Mouse (Mus musculus) spleen, embryonic (tissue): Measurements from ENCODE around the gene Tmem189.

Source experiments
- CTCF ChIA-PET: fragments of 350-600 bp; sonication (Branson Sonifier 250); formaldehyde crosslinking; loops from one replicate; lab custom pipeline; 2022; lab: Charles Lee

Gene Tmem189

DNA sequence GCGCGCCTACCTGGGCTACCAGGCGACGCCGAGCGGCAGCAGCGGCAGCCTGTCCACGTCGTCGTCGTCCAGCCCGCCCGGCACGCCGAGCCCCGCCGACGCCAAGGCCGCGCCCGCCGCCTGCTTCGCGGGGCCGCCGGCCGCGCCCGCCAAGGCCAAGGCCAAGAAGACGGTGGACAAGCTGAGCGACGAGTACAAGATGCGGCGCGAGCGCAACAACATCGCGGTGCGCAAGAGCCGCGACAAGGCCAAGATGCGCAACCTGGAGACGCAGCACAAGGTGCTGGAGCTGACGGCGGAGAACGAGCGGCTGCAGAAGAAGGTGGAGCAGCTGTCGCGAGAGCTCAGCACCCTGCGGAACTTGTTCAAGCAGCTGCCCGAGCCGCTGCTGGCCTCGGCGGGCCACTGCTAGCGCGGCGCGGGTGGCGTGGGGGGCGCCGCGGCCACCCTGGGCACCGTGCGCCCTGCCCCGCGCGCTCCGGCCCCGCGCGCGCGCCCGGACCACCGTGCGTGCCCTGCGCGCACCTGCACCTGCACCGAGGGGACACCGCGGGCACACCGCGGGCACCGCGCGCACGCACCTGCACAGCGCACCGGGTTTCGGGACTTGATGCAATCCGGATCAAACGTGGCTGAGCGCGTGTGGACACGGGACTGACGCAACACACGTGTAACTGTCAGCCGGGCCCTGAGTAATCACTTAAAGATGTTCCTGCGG, at the start of gene Tmem189:
Tmem189 (minus strand) TSS at position 322 of the 718 bp plus-strand sequence.
- CTCF ChIA-PET = interaction anchor here (1.1 kb wide), 1 partner anchor 17 kb away, joined by 3 read pairs; no protein-coding TSS in a partner anchor

- CTCF ChIA-PET = no interaction called here
Measured at GRCm38 (mm10) chr2:167739030-167739429, 49.4 kb upstream of the Tmem189 start.

DNA sequence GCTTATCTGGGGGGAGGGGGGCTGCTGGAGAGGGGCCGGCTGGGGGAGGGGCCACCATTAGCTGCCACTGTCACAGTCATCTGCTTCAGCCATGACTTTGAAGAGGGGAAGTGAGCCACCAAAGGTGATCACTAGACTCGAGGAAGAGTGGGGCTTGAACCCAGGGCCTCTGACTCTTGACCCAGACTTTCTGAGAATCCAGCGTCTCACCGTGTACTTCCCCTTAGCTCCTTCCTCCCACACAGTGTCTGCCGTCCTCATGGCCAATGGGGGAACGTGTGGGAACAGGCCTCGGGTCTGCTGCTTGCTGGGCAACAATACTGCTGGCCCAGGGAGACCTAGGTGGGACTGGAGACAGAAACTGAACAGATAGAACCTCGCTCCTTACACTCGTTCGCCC, 45.2 kb upstream of the Tmem189 start:
- CTCF ChIA-PET = interaction anchor here (0.7 kb wide), 1 partner anchor 37 kb away, joined by 3 read pairs; no protein-coding TSS in a partner anchor

- CTCF ChIA-PET = no interaction called here
Measured at GRCm38 (mm10) chr2:167731149-167731548, 41.5 kb upstream of the Tmem189 start.

DNA sequence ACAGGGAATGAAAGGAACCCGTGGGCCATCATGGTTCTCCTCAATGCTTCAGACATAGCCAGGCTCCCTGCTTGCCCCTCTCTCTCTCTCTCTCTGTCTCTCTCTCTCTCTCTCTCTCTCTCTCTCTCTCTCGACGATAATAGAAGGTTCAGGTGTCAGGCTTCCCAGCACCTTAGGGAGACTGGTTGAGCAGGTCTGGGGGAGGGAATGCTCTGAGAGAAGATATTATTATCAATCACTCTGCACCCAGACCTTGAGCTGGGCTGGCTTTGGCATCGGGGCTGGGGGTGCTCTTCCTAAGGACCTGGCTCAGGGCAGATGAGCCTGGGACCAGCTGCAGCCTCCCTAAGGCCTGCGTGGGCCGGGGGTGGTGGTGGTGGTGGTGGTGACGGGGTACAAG, 40.4 kb upstream of the Tmem189 start:
- CTCF ChIA-PET = no interaction called here

DNA sequence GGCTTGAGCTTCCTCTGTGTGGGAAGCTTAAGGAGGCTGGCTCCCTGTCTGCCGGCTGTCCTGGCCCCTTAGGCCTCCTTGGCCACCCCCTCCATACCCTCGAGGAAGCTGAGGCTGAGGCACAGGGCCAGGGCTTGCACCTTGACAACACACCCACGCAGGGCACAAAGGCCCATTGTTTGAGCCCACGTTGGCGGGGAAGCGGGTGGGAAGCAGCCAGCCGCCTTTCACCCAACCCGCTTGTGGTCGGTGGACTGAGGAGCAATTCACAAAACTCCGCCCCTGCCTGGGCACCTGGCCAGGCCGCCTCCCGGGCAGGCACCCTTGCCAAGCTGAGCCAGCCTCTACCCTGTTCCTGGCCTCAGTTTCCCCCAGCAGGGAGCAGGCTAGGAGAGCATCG, 37.5 kb upstream of the Tmem189 start:
- CTCF ChIA-PET = interaction anchor here (0.6 kb wide), 1 partner anchor 272 kb away, joined by 3 read pairs; no protein-coding TSS in a partner anchor

DNA sequence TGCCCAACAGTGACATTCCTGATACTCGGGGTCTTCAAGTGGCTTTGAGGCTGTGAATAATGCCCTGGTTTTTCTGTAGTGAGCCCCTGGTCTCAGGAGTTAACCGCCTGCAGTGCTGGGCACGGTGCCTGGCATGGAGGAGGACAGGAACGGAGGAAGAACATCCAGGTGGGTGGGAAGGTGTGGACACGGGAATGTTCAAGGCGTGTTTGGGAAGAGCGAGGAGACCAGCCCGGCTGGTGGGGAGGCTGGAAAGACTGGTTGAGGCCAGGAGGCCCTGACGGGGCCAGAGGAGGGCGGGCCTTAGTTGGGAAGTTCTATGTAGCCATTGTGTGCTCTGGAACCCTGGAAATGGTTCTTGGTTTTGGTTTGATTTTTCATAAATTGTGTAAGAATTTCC, 36.3 kb upstream of the Tmem189 start:
- CTCF ChIA-PET = no interaction called here

- CTCF ChIA-PET = no interaction called here
Measured at GRCm38 (mm10) chr2:167723589-167724206, 34.1 kb upstream of the Tmem189 start.

DNA sequence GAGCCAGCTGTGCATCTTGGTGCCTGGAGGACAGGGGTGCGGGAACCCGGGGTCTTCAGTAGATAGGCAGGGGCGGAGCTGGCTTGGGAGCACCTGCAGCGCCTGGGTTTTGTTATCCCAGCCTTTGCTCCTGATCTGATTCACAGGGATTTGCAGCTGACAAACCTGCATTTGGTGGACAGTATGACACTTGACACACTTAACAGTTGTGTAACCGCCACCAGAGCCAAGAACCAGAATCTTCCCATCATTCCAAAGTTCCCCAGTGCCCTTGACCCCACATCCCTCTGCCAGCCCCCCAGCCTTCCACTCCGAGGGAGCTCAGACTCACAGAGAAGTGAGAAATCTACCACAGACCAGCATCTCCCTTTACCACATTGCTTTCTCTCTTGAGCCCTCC, 32.9 kb upstream of the Tmem189 start:
- CTCF ChIA-PET = no interaction called here

DNA sequence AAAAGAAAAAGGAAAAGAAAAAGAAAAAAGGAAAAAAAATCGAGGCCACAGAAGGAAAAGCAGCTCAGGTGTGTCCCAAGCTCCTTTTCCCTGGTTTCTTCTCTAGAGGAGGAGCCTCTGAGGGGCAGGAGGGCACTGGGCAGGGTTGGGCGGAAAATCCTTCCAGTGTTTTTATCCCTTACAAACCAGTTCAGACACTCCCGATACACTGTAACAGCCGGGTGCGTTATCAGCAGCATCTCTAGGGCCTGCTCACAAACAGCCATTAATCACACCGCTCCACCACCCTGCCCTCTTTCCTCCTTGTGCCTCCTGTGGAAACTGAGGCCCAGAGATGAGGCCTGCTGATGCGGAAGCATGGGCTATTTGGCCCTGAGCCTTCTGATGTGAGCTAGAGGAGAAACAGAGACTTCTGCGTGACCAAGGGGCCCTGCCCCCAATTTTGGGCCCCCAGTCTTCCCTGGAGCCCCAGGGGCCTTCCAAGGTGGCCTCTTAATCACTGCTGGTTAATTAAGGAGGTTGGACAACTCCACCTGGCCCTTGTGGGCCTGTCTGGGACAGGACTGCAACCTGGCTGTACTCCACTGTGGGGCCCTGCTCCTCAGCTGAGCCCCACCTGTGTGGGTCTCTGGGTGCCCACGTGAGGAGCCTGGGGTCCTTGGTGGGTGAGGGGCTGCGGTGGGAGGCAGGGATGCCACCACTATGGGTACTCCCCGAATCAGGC, 31.7 kb upstream of the Tmem189 start:
- CTCF ChIA-PET = no interaction called here

GRCm38 (mm10) chr2:167719520-167719919, 29.9 kb upstream of the Tmem189 start:
- CTCF ChIA-PET = no interaction called here

DNA sequence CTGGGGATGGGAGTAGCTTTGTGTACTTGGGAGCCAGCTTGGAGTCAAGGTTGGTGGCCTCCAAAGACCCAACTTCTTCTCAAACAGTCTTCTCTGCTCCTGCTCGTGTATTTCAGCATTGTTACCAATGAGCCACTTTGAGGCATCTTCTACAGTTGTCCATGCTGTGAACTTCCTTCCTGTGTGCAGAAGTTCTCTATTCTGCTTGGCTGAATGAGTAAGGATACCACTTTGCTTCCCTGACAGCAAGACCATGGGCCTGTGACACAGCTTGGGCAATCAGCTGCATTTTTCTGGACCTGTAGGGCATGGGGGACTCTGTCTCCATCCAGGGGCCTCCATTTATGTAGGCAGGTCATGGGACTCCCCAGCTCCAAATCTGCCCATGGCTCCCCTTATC, 27.6 kb upstream of the Tmem189 start:
- CTCF ChIA-PET = no interaction called here

- CTCF ChIA-PET = interaction anchor here (1.7 kb wide), 1 partner anchor 13 kb away, joined by 4 read pairs; no protein-coding TSS in a partner anchor
Measured at GRCm38 (mm10) chr2:167715008-167715407, 25.4 kb upstream of the Tmem189 start.

DNA sequence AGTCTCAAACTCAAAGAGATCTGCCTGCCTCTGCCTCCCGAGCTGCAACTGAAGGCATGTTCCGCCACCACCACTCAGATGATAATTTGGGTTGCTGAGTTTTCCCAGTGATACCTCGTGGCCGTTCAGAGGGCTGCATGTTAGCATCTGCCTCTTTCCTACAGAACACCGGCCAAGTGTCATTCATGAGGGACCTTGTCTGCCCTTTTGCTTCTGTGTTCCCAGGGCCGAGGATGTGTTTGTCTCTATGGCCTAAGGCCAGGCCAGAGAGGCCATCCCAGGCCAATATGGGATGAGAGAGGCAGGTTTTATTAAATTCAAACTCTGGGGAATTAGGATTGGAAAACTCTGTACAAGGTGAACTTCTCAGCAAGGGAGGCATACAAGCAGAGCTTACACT, 24.7 kb upstream of the Tmem189 start:
- CTCF ChIA-PET = interaction anchor here (0.6 to 1.7 kb wide), 2 partner anchors 12 to 63 kb away, joined by 4 read pairs; no protein-coding TSS in a partner anchor

GRCm38 (mm10) chr2:167712872-167713821, 23.5 kb upstream of the Tmem189 start:
- CTCF ChIA-PET = interaction anchor here (0.6 to 1.7 kb wide), 3 partner anchors 11 to 64 kb away, joined by 4 to 6 read pairs (median 4); no protein-coding TSS in a partner anchor

GRCm38 (mm10) chr2:167710574-167710973, 21.0 kb upstream of the Tmem189 start:
- CTCF ChIA-PET = no interaction called here

- CTCF ChIA-PET = no interaction called here
Measured at GRCm38 (mm10) chr2:167709969-167710368, 20.3 kb upstream of the Tmem189 start.

DNA sequence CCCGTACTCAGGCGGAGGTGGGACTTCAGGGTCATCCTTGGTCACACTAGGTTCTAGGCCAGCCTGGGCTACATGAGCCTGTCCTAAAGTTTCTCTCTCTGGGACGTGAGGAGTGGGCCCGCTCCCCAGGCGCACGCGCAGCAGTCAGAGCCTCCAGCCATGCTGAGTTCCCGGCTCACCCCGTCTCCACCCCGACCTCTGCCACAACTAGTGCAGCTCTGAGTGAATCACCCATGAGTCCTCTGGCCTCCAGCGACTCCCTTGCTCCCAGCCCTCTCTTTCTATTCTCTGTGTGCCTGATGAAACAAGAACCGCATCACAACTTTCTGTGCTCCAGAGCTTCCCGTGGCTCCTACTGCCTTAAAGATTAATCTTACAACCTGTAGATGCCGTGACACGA, 18.8 kb upstream of the Tmem189 start:
- CTCF ChIA-PET = interaction anchor here (0.6 kb wide), 1 partner anchor 15 kb away, joined by 25 read pairs; no protein-coding TSS in a partner anchor

GRCm38 (mm10) chr2:167706183-167706939, 16.7 kb upstream of the Tmem189 start:
- CTCF ChIA-PET = interaction anchor here (1.4 kb wide), 1 partner anchor 17 kb away, joined by 3 read pairs; the partner anchor contains the start of gene Tmem189

- CTCF ChIA-PET = no interaction called here
Measured at GRCm38 (mm10) chr2:167704409-167704808, 14.8 kb upstream of the Tmem189 start.
